Mouse (Mus musculus): ENCODE measurements around the gene Fxyd6.

DNA sequence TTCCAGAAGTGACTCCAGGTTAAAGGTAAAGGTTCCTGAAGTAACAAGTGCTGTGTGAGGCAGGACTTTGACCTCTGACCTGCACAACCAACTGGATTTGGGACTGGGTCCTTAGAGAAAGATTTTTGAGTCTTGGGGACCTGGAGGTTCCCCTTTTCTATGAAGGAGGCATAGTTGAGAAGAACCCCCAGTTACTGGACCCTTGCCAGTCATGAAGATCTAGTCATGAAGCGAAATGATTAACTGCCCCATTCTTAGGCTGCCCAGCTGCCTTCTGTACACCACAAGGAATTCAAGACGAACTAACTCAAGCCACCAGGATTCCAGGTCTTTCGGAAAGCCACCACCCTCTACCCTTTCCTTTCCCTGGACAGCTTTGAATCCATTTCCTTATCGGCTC lies 6.4 kb downstream of the Fxyd6 start:
- TF ChIP-seq CTCF (IDR thresholded peaks at IDR 0.05; ENCODE audit: insufficient read depth, low read depth, low read length) (no peak), POLR2A (IDR thresholded peaks at IDR 0.05; ENCODE audit: insufficient read depth, low read depth, low read length) (no peak)

Measured in olfactory bulb, adult 2 months (tissue).